Mouse (Mus musculus) pancreas, adult 10 weeks (tissue): ENCODE results near the gene Rras. TPM values are rescaled to one million over a fixed set of nuclear protein-coding genes. Genes with fewer than 3 reads are reported as not detected.

Experiments
- polyA plus RNA-seq: library from polyadenylated mRNA; stranded (reverse); fragments of 350-450 nt; fragmentation: Illumina TruSeq; extraction: RNeasy Lipid Tissue Mini Kit (QIAGEN cat#74804); gene quantifications from one replicate; pipeline ENCODE4 v1.2.3, GENCODE M21; 2015; ENCODE audit warnings: low read depth, low replicate concordance; ENCODE audit not compliant: insufficient read depth

The Rras gene
- polyA plus RNA-seq = 29.2 TPM

DNA sequence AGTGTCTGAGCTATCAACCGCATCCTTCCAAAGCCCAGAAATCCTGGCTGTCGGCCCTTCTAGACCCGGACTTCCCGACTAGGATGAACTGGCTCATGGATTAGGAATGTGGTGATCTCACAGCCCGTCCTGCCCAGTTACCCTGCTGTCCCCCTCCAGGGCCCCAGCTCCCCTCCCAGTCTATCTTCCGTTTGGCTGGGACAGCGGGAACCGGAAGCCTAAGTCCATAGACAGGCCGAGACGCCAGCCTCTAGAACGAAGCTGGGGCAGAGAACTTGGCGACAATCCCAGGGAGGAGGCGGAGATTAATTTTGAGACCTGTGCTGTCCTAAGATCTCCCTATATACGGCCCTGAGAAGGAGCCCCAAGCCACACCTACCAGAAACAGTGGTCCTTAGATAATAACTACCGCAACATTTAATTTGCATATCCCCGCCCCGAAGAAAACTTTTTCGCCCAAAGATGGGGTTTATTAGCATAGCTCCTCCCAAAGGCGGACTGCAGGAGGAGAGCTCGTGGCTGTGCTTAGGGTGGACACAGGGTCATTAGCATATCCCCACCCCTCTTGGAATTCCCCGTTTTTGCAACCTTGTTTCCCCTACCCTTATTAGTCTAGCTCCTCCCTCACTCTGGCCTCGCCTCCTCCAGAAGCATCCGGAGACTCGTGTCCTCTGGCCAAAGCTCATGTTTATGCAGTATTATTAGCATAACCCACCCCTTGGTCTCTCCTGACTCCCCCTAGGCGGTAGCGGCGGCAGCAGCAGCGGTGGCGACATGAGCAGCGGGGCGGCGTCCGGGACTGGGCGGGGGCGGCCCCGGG is at the start of gene Rras:
Rras (plus strand) TSS at position 720 of the 820 bp plus-strand sequence.

GRCm38 (mm10) chr7:44974383-44975116 is 43.2 kb upstream of the Rras start, which contains the start of gene Cpt1c:
Cpt1c (minus strand) TSS chr7:44974851.

GRCm38 (mm10) chr7:44986192-44986878 is 31.4 kb upstream of the Rras start, which contains the start of gene Prmt1:
Prmt1 (minus strand) TSS chr7:44986568.

GRCm38 (mm10) chr7:44997231-44997939 is 20.4 kb upstream of the Rras start, which contains the start of gene Irf3:
Irf3 (plus strand) TSS chr7:44997648.

GRCm38 (mm10) chr7:44998501-44998955 is 19.2 kb upstream of the Rras start, which contains the start of gene Bcl2l12:
Bcl2l12 (minus strand) TSS chr7:44998712.

GRCm38 (mm10) chr7:45015957-45016612 is 1.7 kb upstream of the Rras start, which contains the start of gene Scaf1:
Scaf1 (minus strand) TSS chr7:45016363.

GRCm38 (mm10) chr7:45052862-45053116 is 35.0 kb downstream of the Rras start, which contains the start of gene Prr12:
Prr12 (minus strand) TSS chr7:45052881.

GRCm38 (mm10) chr7:45062239-45062835 is 44.6 kb downstream of the Rras start, which contains the start of the genes Nosip and Prrg2:
Nosip (plus strand) TSS chr7:45062429.
Prrg2 (minus strand) TSS chr7:45062677.

Other genes with a start within 250 kb of the Rras start
- 5.4 TPM for gene Nup62, start 201.9 kb upstream of the Rras start, polyA plus RNA-seq
- gene Il4i1, start 201.6 kb upstream of the Rras start, polyA plus RNA-seq = not detected
- gene Atf5, start 201.3 kb upstream of the Rras start, polyA plus RNA-seq = 44.5 TPM
- 13.5 TPM for gene Akt1s1, start 169.0 kb upstream of the Rras start, polyA plus RNA-seq
- gene Tbc1d17, start 168.9 kb upstream of the Rras start, polyA plus RNA-seq = 19.6 TPM
- gene Pnkp, start 160.8 kb upstream of the Rras start, polyA plus RNA-seq = 11.9 TPM
- 49.5 TPM for gene Ptov1, start 148.2 kb upstream of the Rras start, polyA plus RNA-seq
- 20.6 TPM for gene Med25, start 125.2 kb upstream of the Rras start, polyA plus RNA-seq
- gene Fuz, start 121.9 kb upstream of the Rras start, polyA plus RNA-seq = 9.6 TPM
- 13.8 TPM for gene Ap2a1, start 88.5 kb upstream of the Rras start, polyA plus RNA-seq
- not detected for gene Tsks, start 74.8 kb upstream of the Rras start, polyA plus RNA-seq
- 3.9 TPM for gene Cpt1c, start 43.1 kb upstream of the Rras start, polyA plus RNA-seq
- 31.9 TPM for gene Prmt1, start 31.4 kb upstream of the Rras start, polyA plus RNA-seq
- gene Irf3, start 20.3 kb upstream of the Rras start, polyA plus RNA-seq = 70.4 TPM
- gene Bcl2l12, start 19.2 kb upstream of the Rras start, polyA plus RNA-seq = 2.8 TPM
- 17.4 TPM for gene Scaf1, start 1.6 kb upstream of the Rras start, polyA plus RNA-seq
- 5.3 TPM for gene Prr12, start 34.9 kb downstream of the Rras start, polyA plus RNA-seq
- gene Nosip, start 44.5 kb downstream of the Rras start, polyA plus RNA-seq = 12.8 TPM
- 13.8 TPM for gene Prrg2, start 44.7 kb downstream of the Rras start, polyA plus RNA-seq
- 25.7 TPM for gene Rcn3, start 74.3 kb downstream of the Rras start, polyA plus RNA-seq
- gene Fcgrt, start 85.9 kb downstream of the Rras start, polyA plus RNA-seq = 25.4 TPM
- gene Rps11, start 106.5 kb downstream of the Rras start, polyA plus RNA-seq = 500 TPM
- 1,110 TPM for gene Rpl13a, start 110.8 kb downstream of the Rras start, polyA plus RNA-seq
- 0.61 TPM for gene Gm45713, start 118.3 kb downstream of the Rras start, polyA plus RNA-seq
- 14.1 TPM for gene Flt3l, start 118.5 kb downstream of the Rras start, polyA plus RNA-seq
- gene Pih1d1, start 136.3 kb downstream of the Rras start, polyA plus RNA-seq = 8.8 TPM
- gene Aldh16a1, start 136.6 kb downstream of the Rras start, polyA plus RNA-seq = 9.4 TPM
- gene Slc17a7, start 146.0 kb downstream of the Rras start, polyA plus RNA-seq = not detected
- gene Gfy, start 161.6 kb downstream of the Rras start, polyA plus RNA-seq = not detected
- gene Pth2, start 163.0 kb downstream of the Rras start, polyA plus RNA-seq = not detected
- gene Ccdc155, start 186.9 kb downstream of the Rras start, polyA plus RNA-seq = not detected
- 7.0 TPM for gene Dkkl1, start 194.2 kb downstream of the Rras start, polyA plus RNA-seq
- gene Tead2, start 197.8 kb downstream of the Rras start, polyA plus RNA-seq = 98.6 TPM
- gene Cd37, start 221.2 kb downstream of the Rras start, polyA plus RNA-seq = 2.7 TPM
- gene Slc6a16, start 223.1 kb downstream of the Rras start, polyA plus RNA-seq = not detected